Mouse (Mus musculus) brain, embryonic 14.5 days (tissue): ENCODE measurements around the gene Ppp2r5d.

Experiments
- CTCF ChIP-seq: fragments of 200-500 bp; IDR thresholded peaks from 2 replicates; pipeline ENCODE4 v1.5.1; 2012; ENCODE audit warnings: inconsistent platforms, mild to moderate bottlenecking, moderate library complexity, borderline replicate concordance; ENCODE audit not compliant: insufficient read depth, insufficient read length; ENCODE audit errors: extremely low read depth
- POLR2A ChIP-seq: fragments of 200-500 bp; IDR thresholded peaks from 2 replicates; pipeline ENCODE4 v1.6.1; 2012; ENCODE audit warnings: mild to moderate bottlenecking, inconsistent platforms, borderline replicate concordance; ENCODE audit not compliant: poor library complexity, insufficient read depth, insufficient read length, severe bottlenecking; ENCODE audit errors: extremely low read depth

DNA sequence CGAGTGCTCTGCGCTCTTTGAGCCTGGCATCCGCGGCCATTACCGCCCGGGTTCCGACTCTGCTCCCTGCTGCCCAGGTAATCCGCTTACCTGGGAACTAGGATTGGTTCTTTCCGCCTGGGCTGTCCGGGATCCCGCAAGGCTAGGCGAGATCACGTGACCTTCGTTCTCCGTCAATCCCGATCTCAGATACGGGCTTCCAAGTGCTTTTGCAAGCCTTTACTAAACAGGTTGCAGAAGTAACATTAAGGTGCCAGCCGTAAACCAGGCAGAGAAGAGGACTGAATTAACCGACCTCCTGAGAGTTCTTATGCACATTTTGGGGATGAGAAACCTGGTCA is 58.6 kb downstream of the Ppp2r5d start:
- TF ChIP-seq CTCF = no peak
- no peak for TF ChIP-seq POLR2A
